Mouse (Mus musculus) liver, embryonic 14.5 days (tissue): ENCODE data around the gene Rab8b. TPM values are rescaled to one million over a fixed set of nuclear protein-coding genes. Genes with fewer than 3 reads are reported as not detected.
"Not testable (repeated sequence)": the region's sequence is repeated elsewhere in the genome, so short reads cannot be mapped to it uniquely, and the experiment has no call there.

ENCODE experiments used
- ATAC-seq: fragments of 200-750 bp; cut with Nextera tagmentation; 2 replicates; pipeline ENCODE4 v1.8.0; 2017; ENCODE audit warnings: moderate number of reproducible peaks, mild to moderate bottlenecking, moderate library complexity; ENCODE audit not compliant: insufficient read depth
- DNase-seq, 3 experiments: peaks; one replicate each; pipeline ENCODE4 v3.0.0-alpha.2; 2012 to 2013; ENCODE audit warnings: low read depth in 3 of 3, low spot score in 3 of 3
- H3K27ac ChIP-seq: fragments of 300-500 bp; sonication (generic); 2 replicates; pipeline ENCODE4 v1.5.1; 2014; ENCODE audit warnings: moderate library complexity, mild to moderate bottlenecking, control low read depth, inconsistent platforms
- H3K27me3 ChIP-seq: fragments of 300-500 bp; sonication (generic); 2 replicates; pipeline ENCODE4 v1.6.1; 2014; ENCODE audit warnings: mild to moderate bottlenecking, low read length, moderate library complexity; ENCODE audit not compliant: control insufficient read depth, insufficient read depth
- H3K36me3 ChIP-seq: fragments of 300-500 bp; sonication (generic); replicated peaks from 2 replicates; pipeline ENCODE4 v1.6.1; 2014; ENCODE audit warnings: low read depth; ENCODE audit not compliant: control insufficient read depth, insufficient read depth
- H3K4me1 ChIP-seq, 2 experiments: fragments of 200-500 bp in 1 of 2; fragments of 300-500 bp in 1 of 2; sonication (generic) in 1 of 2; replicated peaks; 2 replicates each; pipeline ENCODE4 v1.6.1; 2012 to 2014; ENCODE audit warnings: antibody characterized with exemption in 1 of 2, inconsistent platforms in 1 of 2, low read length in 1 of 2; ENCODE audit not compliant: control insufficient read depth in 2 of 2, insufficient read depth in 2 of 2
- H3K4me2 ChIP-seq: fragments of 300-500 bp; sonication (generic); 2 replicates; pipeline ENCODE4 v1.6.1; 2014; ENCODE audit warnings: low read depth, mild to moderate bottlenecking, control low read depth, moderate library complexity
- H3K4me3 ChIP-seq, 2 experiments: fragments of 200-500 bp in 1 of 2; fragments of 300-500 bp in 1 of 2; sonication (generic) in 1 of 2; 2 replicates each; pipeline ENCODE4 v1.5.1; 2012 to 2014; ENCODE audit warnings: low read depth in 2 of 2, low read length in 2 of 2, mild to moderate bottlenecking in 2 of 2, control low read depth in 1 of 2, inconsistent platforms in 1 of 2, moderate library complexity in 1 of 2; ENCODE audit not compliant: insufficient read depth in 1 of 2
- H3K9ac ChIP-seq: fragments of 300-500 bp; sonication (generic); replicated peaks from 2 replicates; pipeline ENCODE4 v1.6.1; 2014; ENCODE audit warnings: mild to moderate bottlenecking, control low read depth, moderate library complexity
- H3K9me3 ChIP-seq: fragments of 300-500 bp; sonication (generic); 2 replicates; pipeline ENCODE4 v1.6.1; 2016; ENCODE audit warnings: low read length, mixed read lengths; ENCODE audit not compliant: control insufficient read depth
- CTCF ChIP-seq: IDR thresholded peaks from 2 replicates; pipeline ENCODE4 v1.5.1; 2016; ENCODE audit warnings: antibody characterized with exemption, low read depth, control low read depth
- EP300 ChIP-seq: IDR thresholded peaks from 2 replicates; pipeline ENCODE4 v1.6.1; 2016; ENCODE audit warnings: antibody characterized with exemption, low read depth
- WGBS: fragments of 180-500 bp; shearing (Covaris S2); extraction: QIAGEN DNeasy Blood & Tissue Kit; methylation state at CpG from one replicate; pipeline ENCODE4 v1.1.7; 2014; ENCODE audit not compliant: insufficient replicate concordance; 5-methylcytosine and 5-hydroxymethylcytosine counted together
- polyA plus RNA-seq, 2 experiments: library from polyadenylated mRNA; depleted of rRNA in 1 of 2; stranded (reverse) in 1 of 2; unstranded in 1 of 2; fragments of >200 nt; fragmentation: Nextera tagmentation in 1 of 2; extraction: Ambion mirVana in 1 of 2; gene quantifications; 2 replicates each; pipeline versions ENCODE4 v1.2.1 to v1.2.3; 2012 to 2014

Gene Rab8b
- polyA plus RNA-seq, 2 experiments = 18.3 to 20.6 TPM

DNA sequence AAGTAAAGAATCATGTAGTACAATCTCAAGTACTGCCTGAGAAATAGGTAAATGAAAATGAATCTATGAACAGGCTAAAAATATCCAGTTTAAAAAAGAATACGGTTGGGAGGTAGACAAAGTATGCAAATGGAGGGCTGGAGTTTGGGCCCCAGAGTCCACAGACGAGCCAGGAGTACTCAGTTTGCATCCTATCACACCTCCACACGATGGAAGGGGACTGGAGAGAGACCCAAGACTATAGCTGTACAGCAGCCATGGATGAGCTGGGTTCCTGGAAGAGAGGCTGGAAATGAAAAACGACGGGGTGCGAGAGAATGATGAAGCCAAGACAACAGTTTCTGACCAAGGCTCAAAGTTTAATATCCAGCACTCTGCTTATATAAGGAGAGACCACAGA is 22.5 kb downstream of the Rab8b start:
- Histone ChIP-seq H3K36me3 (no peaks in the 10 kb centered on the region), H3K4me1 (peaks cover 57 to 63% of the 10 kb centered on the region in 2 experiments), H3K4me3 (no peak overlapping the region), H3K9me3 (no peaks in the 10 kb centered on the region), H3K4me2 (peak overlapping the region; percentile 76), H3K9ac (no peak overlapping the region), H3K27ac (peak overlapping the region; percentile 98), H3K27me3 (no peaks in the 10 kb centered on the region)
- TF ChIP-seq EP300 (no peak), CTCF (no peak)
- DNase-seq = no peak
- whole genome bisulfite sequencing = 72% methylated on average over 6 of the region's 6 CpGs
- no peak for ATAC-seq

DNA sequence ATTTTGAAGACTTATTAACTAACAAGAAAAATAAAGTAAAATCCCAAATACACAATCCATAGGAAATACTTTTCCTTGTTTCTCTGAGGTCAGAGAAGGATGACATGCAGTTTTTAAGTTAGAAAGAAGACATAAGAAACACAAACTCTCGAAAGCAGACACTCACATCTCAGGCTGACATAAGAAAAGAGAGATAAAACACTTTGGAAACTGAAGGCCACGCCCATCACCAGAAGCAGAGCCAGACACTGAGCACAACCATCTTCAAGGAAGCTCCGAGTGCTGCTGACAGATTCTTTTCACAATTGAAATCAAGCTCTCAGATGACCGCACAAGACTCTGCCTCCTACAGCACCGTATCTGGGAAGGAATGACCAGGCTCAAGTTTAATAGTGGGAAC is 23.5 kb downstream of the Rab8b start:
- Histone ChIP-seq H3K9ac (peak overlapping the region; percentile 54), H3K9me3 (no peaks in the 10 kb centered on the region), H3K4me2 (peak overlapping the region; percentile 76), H3K4me1 (peaks cover 57 to 63% of the 10 kb centered on the region in 2 experiments), H3K36me3 (no peaks in the 10 kb centered on the region), H3K27ac (peak overlapping the region; percentile 98), H3K4me3 (peak overlapping the region; percentile 11 to 22; a peak in 1 of 4 replicates), H3K27me3 (no peaks in the 10 kb centered on the region)
- 18% methylated on average over 5 of the region's 5 CpGs for WGBS
- peak; percentile 70 for ATAC-seq
- no peak for TF ChIP-seq EP300
- TF ChIP-seq CTCF = no peak
- peak; percentile 72 to 76 (median 72) for DNase-seq

DNA sequence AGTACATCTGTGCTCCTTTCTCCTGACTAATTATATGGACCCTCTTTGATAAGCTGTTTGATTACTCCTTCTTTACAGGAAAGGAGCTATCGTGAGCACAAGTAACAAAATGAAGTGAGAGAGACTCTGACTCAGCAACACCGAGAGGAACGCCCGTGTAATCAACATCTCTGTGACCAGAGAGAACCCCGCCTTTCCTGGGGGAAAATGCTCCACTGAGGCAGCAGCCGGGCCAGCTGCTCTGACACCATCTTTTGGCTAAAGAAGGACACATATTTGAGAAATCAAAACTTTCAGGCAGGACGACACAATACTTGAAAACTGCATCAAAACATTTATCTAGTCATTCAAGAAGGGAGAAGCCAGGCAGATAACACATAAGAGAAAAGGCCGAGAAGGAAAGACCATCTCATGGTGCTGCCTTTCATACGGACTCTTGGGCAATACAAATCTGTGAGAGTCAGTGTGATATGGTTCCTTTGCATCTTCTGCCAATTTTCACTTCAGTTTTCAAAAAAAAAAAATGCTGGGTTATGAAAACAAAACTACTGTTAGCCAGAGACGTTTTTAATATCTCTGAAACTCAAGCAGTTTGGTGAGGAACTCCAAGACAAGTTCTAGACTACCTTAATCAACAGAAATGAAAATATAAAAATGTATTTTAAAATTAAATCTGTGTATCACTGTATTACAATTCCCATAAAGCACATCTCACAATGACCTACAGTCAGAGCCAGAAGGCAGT is 24.3 kb downstream of the Rab8b start:
- Histone ChIP-seq H3K27me3 (no peaks in the 10 kb centered on the region), H3K4me3 (peak overlapping the region; percentile 38 to 41), H3K36me3 (no peaks in the 10 kb centered on the region), H3K27ac (peak overlapping the region; percentile 98), H3K9ac (peak overlapping the region; percentile 54), H3K4me2 (peak overlapping the region; percentile 76), H3K9me3 (no peaks in the 10 kb centered on the region), H3K4me1 (peaks cover 63% of the 10 kb centered on the region in 2 experiments)
- ATAC-seq = peak; percentile 86
- 14% methylated on average over 10 of the region's 10 CpGs for WGBS
- TF ChIP-seq CTCF = no peak
- TF ChIP-seq EP300 = no peak; the same call in none of the 2 replicates
- peak; percentile 75 to 83 (median 82) for DNase-seq

DNA sequence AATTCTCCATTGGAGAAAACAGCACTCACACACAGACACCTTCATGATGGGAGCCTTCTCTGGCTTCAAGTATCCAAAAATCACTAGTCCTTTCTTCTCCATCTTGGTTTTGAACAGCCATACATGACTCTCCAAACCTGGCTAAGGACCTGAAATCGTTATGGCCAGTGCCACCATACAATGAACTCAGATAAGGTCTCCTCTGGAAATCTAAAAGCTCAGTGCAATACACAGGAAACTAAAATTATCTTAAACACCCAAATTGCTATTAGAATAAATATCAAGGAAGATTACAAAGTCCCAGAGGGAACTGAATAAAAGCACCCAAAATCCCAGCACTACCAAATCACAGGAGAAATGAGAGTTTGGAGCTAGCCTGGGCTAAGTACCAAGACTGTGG is 25.1 kb downstream of the Rab8b start:
- Histone ChIP-seq H3K27me3 (no peaks in the 10 kb centered on the region), H3K4me1 (peaks cover 56 to 57% of the 10 kb centered on the region in 2 experiments), H3K9ac (peak overlapping the region; percentile 54), H3K36me3 (no peaks in the 10 kb centered on the region), H3K4me2 (peak overlapping the region; percentile 76), H3K9me3 (no peaks in the 10 kb centered on the region), H3K4me3 (peak overlapping the region in 1 of 2 experiments; percentile 41; a peak in 2 of 4 replicates), H3K27ac (peak overlapping the region; percentile 98)
- TF ChIP-seq EP300 (no peak), CTCF (no peak)
- DNase-seq = no peak
- peak; percentile 13; the same call in 1 of the 2 replicates for ATAC-seq
- 17% methylated on average over 1 of the region's 1 CpGs for WGBS

DNA sequence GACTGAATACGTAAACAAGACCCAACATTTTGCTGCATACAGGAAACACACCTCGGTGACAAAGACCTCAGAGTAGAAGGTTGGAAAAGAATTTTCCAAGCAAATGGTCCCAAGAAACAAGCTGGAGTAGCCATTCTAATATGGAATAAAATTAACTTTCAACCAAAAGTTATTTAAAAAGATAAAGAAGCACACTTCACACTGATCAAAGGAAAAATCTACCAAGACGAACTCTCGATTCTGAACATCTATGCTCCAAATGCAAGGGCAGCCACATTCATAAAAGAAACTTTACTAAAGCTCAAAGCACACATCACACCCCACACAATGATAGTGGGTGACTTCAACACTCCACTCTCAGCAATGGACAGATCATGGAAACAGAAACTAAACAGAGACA is 27.0 kb downstream of the Rab8b start:
- not testable (repeated sequence) for H3K9ac ChIP-seq, H3K27ac ChIP-seq, H3K27me3 ChIP-seq, H3K9me3 ChIP-seq, H3K4me2 ChIP-seq, ATAC-seq, H3K36me3 ChIP-seq, H3K4me3 ChIP-seq, DNase-seq
- H3K4me1 ChIP-seq = peaks cover 36 to 41% of the 10 kb centered on the region in 2 experiments
- WGBS = 93% methylated on average over 4 of the region's 4 CpGs
